Mouse (Mus musculus) frontal cortex, postnatal 25 days (tissue): ENCODE measurements around the gene Atp11a.

Experiments used
- DNase-seq, 2 experiments: peaks; one replicate each; pipeline ENCODE4 v3.0.0; 2022; ENCODE audit warnings: low spot score in 2 of 2

Gene Atp11a

GRCm38 (mm10) chr8:12769296-12769695 lies 12.5 kb downstream of the Atp11a start:
- no peak for DNase-seq

GRCm38 (mm10) chr8:12772319-12772718 lies 15.5 kb downstream of the Atp11a start:
- DNase-seq = no peak

- no peak for DNase-seq
These were observed 17.1 kb downstream of the Atp11a start for GRCm38 (mm10) chr8:12773914-12774313.

- no peak for DNase-seq
These were observed 18.1 kb downstream of the Atp11a start for GRCm38 (mm10) chr8:12774872-12775298.

- no peak for DNase-seq
These were observed 18.6 kb downstream of the Atp11a start for GRCm38 (mm10) chr8:12775302-12775975.

- no peak for DNase-seq
These were observed 19.4 kb downstream of the Atp11a start for GRCm38 (mm10) chr8:12776166-12776565.

GRCm38 (mm10) chr8:12777171-12777570 lies 20.4 kb downstream of the Atp11a start:
- DNase-seq = no peak

- no peak for DNase-seq
These were observed 22.7 kb downstream of the Atp11a start for GRCm38 (mm10) chr8:12779541-12779940.

GRCm38 (mm10) chr8:12785508-12785907 lies 28.7 kb downstream of the Atp11a start:
- no peak for DNase-seq

GRCm38 (mm10) chr8:12786261-12786957 lies 29.6 kb downstream of the Atp11a start:
- DNase-seq = no peak

GRCm38 (mm10) chr8:12786958-12787301 lies 30.1 kb downstream of the Atp11a start:
- no peak for DNase-seq

- DNase-seq = no peak
These were observed 30.6 kb downstream of the Atp11a start for GRCm38 (mm10) chr8:12787427-12787826.

- no peak for DNase-seq
These were observed 31.9 kb downstream of the Atp11a start for GRCm38 (mm10) chr8:12788695-12789094.

- DNase-seq = no peak
These were observed 38.3 kb downstream of the Atp11a start for GRCm38 (mm10) chr8:12795011-12795671.

GRCm38 (mm10) chr8:12799099-12799498 lies 42.3 kb downstream of the Atp11a start:
- no peak for DNase-seq

GRCm38 (mm10) chr8:12799832-12800231 lies 43.0 kb downstream of the Atp11a start:
- no peak for DNase-seq

GRCm38 (mm10) chr8:12800246-12800645 lies 43.4 kb downstream of the Atp11a start:
- DNase-seq = no peak

GRCm38 (mm10) chr8:12801586-12801985 lies 44.8 kb downstream of the Atp11a start:
- DNase-seq = no peak

- DNase-seq = no peak
These were observed 46.3 kb downstream of the Atp11a start for GRCm38 (mm10) chr8:12803121-12803520.

- no peak for DNase-seq
These were observed 48.1 kb downstream of the Atp11a start for GRCm38 (mm10) chr8:12804909-12805308.

- no peak for DNase-seq
These were observed 48.8 kb downstream of the Atp11a start for GRCm38 (mm10) chr8:12805569-12805968.

- DNase-seq = no peak
These were observed 51.2 kb downstream of the Atp11a start for GRCm38 (mm10) chr8:12808018-12808417.

GRCm38 (mm10) chr8:12809516-12809915 lies 52.7 kb downstream of the Atp11a start:
- DNase-seq = no peak
